Mouse (Mus musculus): ENCODE measurements around the gene Fam131c. TPM values are rescaled to one million over a fixed set of nuclear protein-coding genes. Genes with fewer than 3 reads are reported as not detected.

The Fam131c gene
- polyA plus RNA-seq, 2 experiments = 0.03 to 0.09 TPM

DNA sequence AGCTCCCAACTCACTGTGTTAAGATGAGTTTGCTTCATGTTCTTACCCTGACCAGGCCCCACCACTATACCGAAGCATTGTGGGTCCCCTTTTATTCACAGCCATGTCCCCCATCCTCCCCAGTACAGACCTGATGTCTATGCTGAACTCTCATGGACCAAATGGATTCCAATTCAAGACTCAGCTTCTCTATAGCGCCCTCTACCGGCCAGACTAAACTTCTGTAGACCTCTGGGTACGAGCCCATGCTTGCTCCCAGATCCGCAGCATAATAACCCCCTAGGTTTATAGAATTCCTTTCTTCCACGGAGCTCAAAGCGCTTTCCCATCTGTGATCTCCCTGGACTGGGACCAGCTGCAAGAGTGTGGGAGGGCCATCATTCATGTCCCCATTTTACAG, 7.2 kb upstream of the Fam131c start:
- Histone ChIP-seq H3K9me3 (ENCODE audit: control insufficient read depth, low read length) (no peaks in the 10 kb centered on the region), H3K36me3 (replicated peaks; ENCODE audit: control insufficient read depth, insufficient read depth, low read depth) (no peaks in the 10 kb centered on the region), H3K27ac (no peak overlapping the region), H3K4me3 (ENCODE audit: insufficient read depth in 1 of 2, low read depth in 2 of 2, low read length in 2 of 2) (no peak overlapping the region), H3K4me1 (replicated peaks; ENCODE audit: control insufficient read depth in 2 of 2, insufficient read depth in 2 of 2, low read length in 1 of 2) (0 out of 4 replicates have a peak, but pooled peaks cover 0 to 3% of the 10 kb centered on the region in 2 experiments), H3K4me2 (ENCODE audit: low read depth) (no peak overlapping the region), H3K27me3 (ENCODE audit: control insufficient read depth, insufficient read depth, low read length) (no peaks in the 10 kb centered on the region; the same call in none of the 2 replicates), H3K9ac (replicated peaks) (no peak overlapping the region)
- TF ChIP-seq CTCF (IDR thresholded peaks at IDR 0.05; ENCODE audit: low read depth) = peak; percentile 70
- TF ChIP-seq EP300 (IDR thresholded peaks at IDR 0.05; ENCODE audit: low read depth) = no peak
- DNase-seq (ENCODE audit: low read depth in 3 of 3, low spot score in 3 of 3) (peak; percentile 19 to 34 (median 26)), ATAC-seq (ENCODE audit: insufficient read depth) (no peak)
- WGBS (ENCODE audit: insufficient replicate concordance) = 29% methylated on average over 7 of the region's 7 CpGs

- H3K27me3 ChIP-seq (ENCODE audit: control insufficient read depth, insufficient read depth, low read length) = peaks cover 5% of the 10 kb centered on the region
- peak; percentile 40; the same call in 1 of the 2 replicates for ATAC-seq (ENCODE audit: insufficient read depth)
- DNase-seq (ENCODE audit: low read depth in 3 of 3, low spot score in 3 of 3) = peak; percentile 28 to 46 (median 30)
- H3K36me3 ChIP-seq (replicated peaks; ENCODE audit: control insufficient read depth, insufficient read depth, low read depth) = no peaks in the 10 kb centered on the region
- no peak overlapping the region for H3K27ac ChIP-seq
- no peaks in the 10 kb centered on the region for H3K9me3 ChIP-seq (ENCODE audit: control insufficient read depth, low read length)
- 17% methylated on average over 11 of the region's 11 CpGs for WGBS (ENCODE audit: insufficient replicate concordance)
- TF ChIP-seq EP300 (IDR thresholded peaks at IDR 0.05; ENCODE audit: low read depth) (no peak), CTCF (IDR thresholded peaks at IDR 0.05; ENCODE audit: low read depth) (peak; percentile 90)
- H3K4me1 ChIP-seq (replicated peaks; ENCODE audit: control insufficient read depth in 2 of 2, insufficient read depth in 2 of 2, low read length in 1 of 2) = 0 out of 4 replicates have a peak, but pooled peaks cover 0 to 3% of the 10 kb centered on the region in 2 experiments
- no peak overlapping the region for H3K4me3 ChIP-seq (ENCODE audit: insufficient read depth in 1 of 2, low read depth in 2 of 2, low read length in 2 of 2)
- no peak overlapping the region for H3K9ac ChIP-seq (replicated peaks)
- H3K4me2 ChIP-seq (ENCODE audit: low read depth) = no peak overlapping the region
These were observed 5.0 kb upstream of the Fam131c start for GRCm38 (mm10) chr4:141362937-141363548.

DNA sequence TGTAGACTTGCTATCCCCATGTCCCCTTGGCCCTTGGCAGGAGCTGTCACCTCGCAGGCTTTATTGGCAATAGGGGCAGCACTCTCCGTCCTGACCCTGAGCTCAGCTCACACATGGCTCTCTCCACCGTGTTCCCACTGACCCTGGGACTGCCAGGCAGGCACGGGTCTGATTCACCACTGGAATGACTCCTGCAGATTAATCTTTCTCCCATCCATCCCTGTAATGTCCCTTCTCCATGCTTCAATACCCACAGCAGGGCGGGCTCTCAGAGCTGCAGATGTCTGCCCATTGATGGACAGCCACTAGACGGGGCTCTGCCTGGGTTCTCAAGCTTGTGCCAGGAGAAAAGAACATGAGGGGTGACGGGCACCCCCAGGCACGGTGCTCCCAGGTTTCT, 2.9 kb upstream of the Fam131c start:
- no peak for DNase-seq (ENCODE audit: low read depth in 3 of 3, low spot score in 3 of 3)
- no peak overlapping the region for H3K9ac ChIP-seq (replicated peaks)
- no peak overlapping the region for H3K27ac ChIP-seq
- no peak overlapping the region for H3K4me3 ChIP-seq (ENCODE audit: insufficient read depth in 1 of 2, low read depth in 2 of 2, low read length in 2 of 2)
- H3K4me2 ChIP-seq (ENCODE audit: low read depth) = no peak overlapping the region
- H3K36me3 ChIP-seq (replicated peaks; ENCODE audit: control insufficient read depth, insufficient read depth, low read depth) = no peaks in the 10 kb centered on the region
- no peaks in the 10 kb centered on the region for H3K9me3 ChIP-seq (ENCODE audit: control insufficient read depth, low read length)
- 0 out of 4 replicates have a peak, but pooled peaks cover 0 to 3% of the 10 kb centered on the region in 2 experiments for H3K4me1 ChIP-seq (replicated peaks; ENCODE audit: control insufficient read depth in 2 of 2, insufficient read depth in 2 of 2, low read length in 1 of 2)
- H3K27me3 ChIP-seq (ENCODE audit: control insufficient read depth, insufficient read depth, low read length) = peaks cover 14% of the 10 kb centered on the region
- ATAC-seq (ENCODE audit: insufficient read depth) = no peak
- 51% methylated on average over 8 of the region's 8 CpGs for WGBS (ENCODE audit: insufficient replicate concordance)
- TF ChIP-seq EP300 (IDR thresholded peaks at IDR 0.05; ENCODE audit: low read depth) (no peak), CTCF (IDR thresholded peaks at IDR 0.05; ENCODE audit: low read depth) (no peak)

DNA sequence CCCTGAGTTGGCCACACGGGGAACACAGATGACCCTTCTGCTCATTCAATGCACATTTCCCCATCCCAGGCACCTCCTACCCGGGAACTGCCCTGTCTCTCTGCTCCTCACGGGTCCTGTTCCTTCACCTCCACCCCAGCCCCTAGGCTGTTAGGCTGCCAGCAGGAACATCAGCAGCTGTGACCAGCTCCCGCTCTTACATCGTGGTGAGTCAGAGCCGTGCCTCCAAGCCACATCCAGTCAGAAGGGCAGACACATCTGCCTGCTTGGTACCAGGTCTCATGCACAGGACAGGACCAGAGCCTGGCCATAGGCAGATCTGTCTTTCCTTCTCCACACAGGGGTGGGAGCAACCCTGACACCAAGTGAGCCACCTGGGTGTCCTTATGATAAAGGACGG, 2.1 kb upstream of the Fam131c start:
- DNase-seq (ENCODE audit: low read depth in 3 of 3, low spot score in 3 of 3) = no peak

DNA sequence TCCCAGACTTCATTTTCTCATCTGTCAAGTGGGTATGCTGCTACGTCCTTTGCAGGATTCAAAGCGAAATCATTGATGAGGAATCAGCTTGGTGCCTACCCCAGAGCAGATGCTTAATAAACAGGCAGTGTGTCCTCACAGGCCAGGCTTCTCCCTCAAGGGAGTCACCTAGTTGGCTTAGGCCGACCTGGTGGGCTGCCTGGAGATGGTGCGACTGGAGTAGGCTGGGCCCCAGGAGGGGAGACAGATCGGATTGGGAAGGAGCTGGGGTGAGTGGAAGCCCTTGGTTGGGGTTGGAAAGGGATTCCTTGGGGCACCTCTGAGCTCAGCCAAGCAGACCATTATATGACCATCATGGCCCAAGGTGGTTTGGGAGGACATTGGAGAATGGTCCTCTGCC, 4.4 kb downstream of the Fam131c start:
- H3K9me3 ChIP-seq (ENCODE audit: control insufficient read depth, low read length) = no peaks in the 10 kb centered on the region
- no peak for DNase-seq (ENCODE audit: low read depth in 3 of 3, low spot score in 3 of 3)
- no peaks in the 10 kb centered on the region for H3K4me1 ChIP-seq (replicated peaks; ENCODE audit: control insufficient read depth in 2 of 2, insufficient read depth in 2 of 2, low read length in 1 of 2)
- H3K36me3 ChIP-seq (replicated peaks; ENCODE audit: control insufficient read depth, insufficient read depth, low read depth) = no peaks in the 10 kb centered on the region
- H3K27ac ChIP-seq = no peak overlapping the region
- ATAC-seq (ENCODE audit: insufficient read depth) = no peak
- H3K4me3 ChIP-seq (ENCODE audit: insufficient read depth in 1 of 2, low read depth in 2 of 2, low read length in 2 of 2) = no peak overlapping the region
- no peak overlapping the region for H3K4me2 ChIP-seq (ENCODE audit: low read depth)
- H3K27me3 ChIP-seq (ENCODE audit: control insufficient read depth, insufficient read depth, low read length) = peaks cover 14% of the 10 kb centered on the region
- 69% methylated on average over 5 of the region's 5 CpGs for WGBS (ENCODE audit: insufficient replicate concordance)
- TF ChIP-seq EP300 (IDR thresholded peaks at IDR 0.05; ENCODE audit: low read depth) (no peak), CTCF (IDR thresholded peaks at IDR 0.05; ENCODE audit: low read depth) (no peak)
- H3K9ac ChIP-seq (replicated peaks) = no peak overlapping the region

More for the DNA sequence above, 2.1 kb upstream of the Fam131c start:
- Histone ChIP-seq H3K36me3 (replicated peaks; ENCODE audit: control insufficient read depth, insufficient read depth, low read depth) (no peaks in the 10 kb centered on the region), H3K9me3 (ENCODE audit: control insufficient read depth, low read length) (no peaks in the 10 kb centered on the region), H3K4me2 (ENCODE audit: low read depth) (no peak overlapping the region), H3K27ac (no peak overlapping the region), H3K4me3 (ENCODE audit: insufficient read depth in 1 of 2, low read depth in 2 of 2, low read length in 2 of 2) (no peak overlapping the region), H3K4me1 (replicated peaks; ENCODE audit: control insufficient read depth in 2 of 2, insufficient read depth in 2 of 2, low read length in 1 of 2) (0 out of 4 replicates have a peak, but pooled peaks cover 0 to 3% of the 10 kb centered on the region in 2 experiments), H3K27me3 (ENCODE audit: control insufficient read depth, insufficient read depth, low read length) (peaks cover 14% of the 10 kb centered on the region), H3K9ac (replicated peaks) (no peak overlapping the region)
- 33% methylated on average over 7 of the region's 7 CpGs for WGBS (ENCODE audit: insufficient replicate concordance)
- no peak for ATAC-seq (ENCODE audit: insufficient read depth)
- no peak for TF ChIP-seq CTCF (IDR thresholded peaks at IDR 0.05; ENCODE audit: low read depth)
- TF ChIP-seq EP300 (IDR thresholded peaks at IDR 0.05; ENCODE audit: low read depth) = no peak
